Mouse (Mus musculus): Measurements from ENCODE around the gene Olfm3.

Gene Olfm3

GRCm38 (mm10) chr3:114903924-114904438 lies at the start of gene Olfm3:
Gene Olfm3, plus strand, starts transcription at chr3:114904078.
- DNase-seq = peak; percentile 72

GRCm38 (mm10) chr3:114889764-114890163 lies 14.1 kb upstream of the Olfm3 start:
- DNase-seq = no peak

GRCm38 (mm10) chr3:114904633-114905423 lies 950 bp downstream of the Olfm3 start:
- peak; percentile 35 for DNase-seq

- DNase-seq = no peak
Measured at GRCm38 (mm10) chr3:114907537-114907936, 3.7 kb downstream of the Olfm3 start.

- DNase-seq = no peak
Measured at GRCm38 (mm10) chr3:114908846-114909245, 5.0 kb downstream of the Olfm3 start.

GRCm38 (mm10) chr3:114920102-114920501 lies 16.2 kb downstream of the Olfm3 start:
- no peak for DNase-seq

GRCm38 (mm10) chr3:114929605-114930004 lies 25.7 kb downstream of the Olfm3 start:
- DNase-seq = no peak

GRCm38 (mm10) chr3:114930336-114930735 lies 26.5 kb downstream of the Olfm3 start:
- DNase-seq = no peak

GRCm38 (mm10) chr3:114930796-114931195 lies 26.9 kb downstream of the Olfm3 start:
- DNase-seq = no peak

- DNase-seq = no peak
Measured at GRCm38 (mm10) chr3:114932881-114933280, 29.0 kb downstream of the Olfm3 start.

- DNase-seq = no peak
Measured at GRCm38 (mm10) chr3:114954904-114955303, 51.0 kb downstream of the Olfm3 start.

GRCm38 (mm10) chr3:114959311-114959967 lies 55.6 kb downstream of the Olfm3 start:
- peak; percentile 2 for DNase-seq

- DNase-seq = no peak
Measured at GRCm38 (mm10) chr3:114962316-114963083, 58.6 kb downstream of the Olfm3 start.

GRCm38 (mm10) chr3:114971183-114971582 lies 67.3 kb downstream of the Olfm3 start:
- DNase-seq = no peak

- no peak for DNase-seq
Measured at GRCm38 (mm10) chr3:114972522-114972921, 68.6 kb downstream of the Olfm3 start.

GRCm38 (mm10) chr3:114990828-114991227 lies 87.0 kb downstream of the Olfm3 start:
- no peak for DNase-seq

- DNase-seq = no peak
Measured at GRCm38 (mm10) chr3:114995956-114996355, 92.1 kb downstream of the Olfm3 start.

- no peak for DNase-seq
Measured at GRCm38 (mm10) chr3:115027560-115027959, 123.7 kb downstream of the Olfm3 start.

- DNase-seq = no peak
Measured at GRCm38 (mm10) chr3:115028046-115028445, 124.2 kb downstream of the Olfm3 start.

- no peak for DNase-seq
Measured at GRCm38 (mm10) chr3:115028611-115029010, 124.7 kb downstream of the Olfm3 start.

GRCm38 (mm10) chr3:115049060-115049459 lies 145.2 kb downstream of the Olfm3 start:
- no peak for DNase-seq

GRCm38 (mm10) chr3:115064901-115065300 lies 161.0 kb downstream of the Olfm3 start:
- no peak for DNase-seq

Data from retina, postnatal 1 day (tissue).